Mouse (Mus musculus): ENCODE data around the gene Sertad2.

The Sertad2 gene

GRCm38 (mm10) chr11:20680781-20681180 is 137.7 kb downstream of the Sertad2 start:
- DNase-seq (ENCODE audit: low spot score) = no peak

GRCm38 (mm10) chr11:20681679-20682078 is 138.6 kb downstream of the Sertad2 start:
- no peak for DNase-seq (ENCODE audit: low spot score)

- peak; percentile 14 for DNase-seq (ENCODE audit: low spot score)
These were observed 147.9 kb downstream of the Sertad2 start for GRCm38 (mm10) chr11:20691000-20691399.

Measured in left cerebral cortex, adult 11 months (tissue).